Mouse (Mus musculus) liver, postnatal 0 days (tissue): ENCODE results near the gene Arsa.

ENCODE experiments used
- CTCF ChIP-seq: sonication (generic); IDR thresholded peaks from 2 replicates; pipeline ENCODE4 v1.5.1; 2016; ENCODE audit warnings: antibody characterized with exemption, low read depth
- EP300 ChIP-seq: IDR thresholded peaks from 2 replicates; pipeline ENCODE4 v1.6.1; 2016; ENCODE audit warnings: antibody characterized with exemption, low read depth, mild to moderate bottlenecking

GRCm38 (mm10) chr15:89522566-89523282, 45.5 kb upstream of the Arsa start:
- TF ChIP-seq CTCF = no peak
- TF ChIP-seq EP300 = no peak
